Mouse (Mus musculus) stomach, postnatal 0 days (tissue): ENCODE measurements at regions not wholly inside any gene's neighbourhood (a gene's known extent, or its start where the extent isn't known, plus 50 kb on each side); places are given as distances from the start of the nearest gene placed in this dataset.

ENCODE experiments used
- CTCF ChIP-seq: IDR thresholded peaks from 2 replicates; pipeline ENCODE4 v1.5.1; 2016; ENCODE audit warnings: antibody characterized with exemption, low read depth, mild to moderate bottlenecking, moderate library complexity
- EP300 ChIP-seq: optimal IDR thresholded peaks from 2 replicates; pipeline ENCODE3; 2016; ENCODE audit warnings: antibody characterized with exemption

DNA sequence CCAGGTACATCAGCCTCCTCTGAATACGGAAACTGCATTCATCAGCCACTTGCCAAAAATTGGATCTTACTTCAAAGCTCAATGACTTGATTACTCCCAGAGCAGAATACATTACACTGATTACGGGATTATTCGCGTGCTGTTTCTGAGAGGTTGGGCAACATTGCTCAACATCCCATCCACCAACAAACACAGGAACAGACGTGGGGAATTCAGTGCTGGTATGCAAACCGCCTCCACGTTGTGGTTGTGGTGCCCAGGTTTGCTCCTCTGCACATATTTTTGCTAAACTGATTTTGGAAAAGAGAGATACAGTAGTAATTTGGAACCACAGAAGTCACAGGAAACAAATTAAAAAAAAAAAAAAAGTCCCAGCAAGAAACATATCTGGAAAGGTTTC is 266.9 kb downstream of the Dhx15 start:
- TF ChIP-seq CTCF = no peak
- TF ChIP-seq EP300 = no peak
